Mouse (Mus musculus) lung, postnatal 14 days (tissue): ENCODE results near the gene Trmt61a.
A peak's percentile ranks its signal among the peaks of the same experiment; 100 is the strongest.
"Not testable (repeated sequence)": the region's sequence is repeated elsewhere in the genome, so short reads cannot be mapped to it uniquely, and the experiment has no call there.

ENCODE experiments used
- DNase-seq: peaks from one replicate; pipeline ENCODE4 v3.0.0; 2021

Gene Trmt61a

DNA sequence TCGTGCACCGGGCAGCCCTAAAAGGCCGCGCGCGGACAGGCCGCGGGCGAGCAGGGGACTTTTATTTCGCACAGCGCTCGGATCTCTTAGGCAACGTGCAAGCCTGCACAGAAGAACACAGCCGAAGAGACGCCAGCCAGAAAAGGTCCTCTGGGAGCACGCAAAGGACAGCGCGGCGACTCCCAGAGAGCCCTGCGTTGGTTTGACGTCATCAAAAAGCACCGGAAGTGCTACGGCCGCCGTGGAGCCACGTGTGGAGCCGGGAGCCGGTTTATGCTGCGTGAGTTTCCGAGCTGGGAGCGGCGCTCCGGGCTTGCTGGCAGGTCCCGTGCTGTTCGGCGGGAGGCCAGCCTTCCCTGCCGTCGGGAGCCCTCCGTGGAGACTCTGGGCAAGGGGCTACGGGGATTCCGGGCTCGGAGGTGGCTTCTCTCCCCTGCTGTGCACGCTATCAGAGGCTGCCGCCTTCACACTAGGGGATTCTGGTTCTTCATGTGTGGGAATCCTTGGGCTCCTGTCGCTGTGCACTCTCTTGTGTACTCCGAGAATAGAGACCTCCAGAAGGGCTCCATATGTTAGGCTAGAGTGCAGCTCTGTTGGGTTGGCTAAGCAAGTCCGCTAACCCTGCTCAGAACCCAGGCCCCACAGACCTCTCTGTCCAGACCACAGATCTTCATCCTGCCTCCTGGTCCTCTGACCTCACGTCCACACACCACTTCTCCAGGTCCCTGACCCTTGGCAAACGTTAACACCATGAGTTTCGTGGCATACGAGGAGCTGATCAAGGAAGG lies at the start of gene Trmt61a:
TSS of gene Trmt61a (plus strand) at position 224 of the 788 bp plus-strand sequence.
- DNase-seq, result peak; percentile 93

DNA sequence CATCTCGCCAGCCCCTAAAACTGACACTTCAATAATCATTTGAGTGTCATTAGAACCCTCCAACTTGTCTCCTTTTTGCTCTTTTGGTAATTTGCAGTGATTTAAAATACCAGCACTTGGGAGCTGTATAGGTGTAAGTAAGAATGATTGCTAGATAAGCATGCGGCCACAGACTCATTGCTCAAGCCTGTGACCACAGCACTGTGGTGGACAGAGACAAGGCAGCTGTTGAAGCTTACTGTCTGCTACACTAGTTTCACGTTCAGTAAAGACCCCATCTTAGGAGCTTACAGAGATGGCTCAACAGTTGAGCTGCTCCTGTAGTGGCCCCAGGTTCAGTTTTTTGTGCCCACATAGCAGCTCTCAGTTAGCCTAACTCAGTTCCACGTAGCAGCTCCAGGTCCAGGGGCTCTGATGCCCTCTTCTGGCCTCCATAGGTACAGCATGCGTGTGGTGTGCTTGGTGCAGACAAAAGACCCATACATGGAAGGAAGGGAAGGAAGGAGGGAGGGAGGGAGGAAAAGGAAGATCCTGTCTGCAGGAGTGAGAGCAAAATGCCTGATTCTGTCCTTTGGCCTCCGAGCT lies 29.8 kb upstream of the Trmt61a start:
- DNase-seq, result peak; percentile 62

DNA sequence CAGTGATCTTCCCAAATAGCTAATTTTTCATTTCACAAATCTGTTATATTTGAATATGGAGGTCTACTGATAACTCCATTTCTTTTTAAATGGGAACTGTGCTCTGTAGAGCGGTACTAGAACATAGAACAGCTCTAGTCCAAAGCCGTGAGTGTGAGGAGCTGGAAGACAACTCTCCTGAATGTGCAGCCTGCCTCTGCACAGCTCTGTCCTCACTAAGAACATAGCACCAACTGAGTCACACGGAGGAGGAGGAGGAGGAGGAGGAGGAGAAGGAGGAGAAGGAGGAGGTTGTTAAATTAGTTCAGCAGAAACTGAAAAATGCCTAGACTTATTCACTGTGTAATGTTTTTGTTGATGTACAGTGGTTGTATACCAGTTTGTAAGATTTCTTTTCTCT lies 25.0 kb upstream of the Trmt61a start:
- DNase-seq, result no peak

DNA sequence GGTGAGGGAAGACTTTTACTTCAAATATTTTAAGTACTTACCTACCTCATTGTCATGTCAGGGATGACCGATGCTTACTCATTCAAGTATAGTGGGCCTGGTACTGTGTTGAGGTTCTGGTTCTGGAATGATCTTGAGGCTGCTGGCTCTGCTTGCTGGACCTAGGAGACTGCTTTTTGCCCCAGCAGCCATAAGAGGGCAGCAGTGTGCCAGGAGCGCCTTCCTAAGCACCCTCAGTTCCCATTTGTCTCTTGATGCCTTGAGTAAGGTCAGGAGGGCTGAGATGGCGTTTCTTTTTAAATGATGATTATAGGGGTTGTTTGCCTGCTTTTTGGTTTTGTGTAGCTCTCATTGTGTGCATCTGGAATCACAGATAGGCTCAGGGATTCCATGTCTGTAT lies 24.5 kb upstream of the Trmt61a start:
- peak; percentile 79 for DNase-seq

DNA sequence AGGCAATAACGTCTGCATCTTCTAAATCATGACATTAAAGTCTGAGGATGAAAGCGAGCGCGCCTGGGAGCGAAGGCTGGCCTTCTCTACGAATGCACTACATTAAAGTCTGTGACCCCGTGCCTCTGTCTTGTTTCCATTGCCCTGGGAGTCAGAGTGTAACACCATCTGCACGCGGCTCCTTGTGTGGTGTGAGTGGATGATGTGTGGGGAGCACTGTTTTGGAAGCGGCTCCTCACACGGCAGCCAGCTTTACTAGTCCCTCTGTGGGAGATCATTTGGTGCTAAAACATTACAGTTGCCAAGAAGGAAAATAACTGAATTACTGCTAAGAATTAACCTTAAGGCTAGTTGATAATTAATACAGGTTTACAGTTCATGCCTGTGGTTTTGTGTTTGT lies 22.2 kb upstream of the Trmt61a start:
- DNase-seq, result no peak

DNA sequence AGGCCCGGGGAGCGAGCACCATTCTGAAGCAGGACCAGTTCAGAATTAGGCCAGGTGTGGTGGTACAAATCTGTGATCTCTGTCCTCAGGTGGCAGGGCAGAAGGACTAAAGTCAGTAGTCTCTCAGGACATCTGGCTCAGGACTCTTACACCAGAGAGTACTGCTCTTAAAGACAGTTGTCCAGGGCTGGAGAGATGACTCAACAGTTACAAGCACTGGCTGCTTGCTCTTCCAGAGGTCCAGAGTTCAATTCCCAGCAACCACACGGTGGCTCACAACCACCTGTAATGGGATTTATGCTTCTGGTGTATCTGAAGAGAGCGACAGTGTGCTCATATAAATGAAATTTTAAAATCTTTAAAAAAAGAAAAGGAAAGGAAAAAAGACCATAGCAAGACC lies 18.6 kb upstream of the Trmt61a start:
- no peak for DNase-seq

DNA sequence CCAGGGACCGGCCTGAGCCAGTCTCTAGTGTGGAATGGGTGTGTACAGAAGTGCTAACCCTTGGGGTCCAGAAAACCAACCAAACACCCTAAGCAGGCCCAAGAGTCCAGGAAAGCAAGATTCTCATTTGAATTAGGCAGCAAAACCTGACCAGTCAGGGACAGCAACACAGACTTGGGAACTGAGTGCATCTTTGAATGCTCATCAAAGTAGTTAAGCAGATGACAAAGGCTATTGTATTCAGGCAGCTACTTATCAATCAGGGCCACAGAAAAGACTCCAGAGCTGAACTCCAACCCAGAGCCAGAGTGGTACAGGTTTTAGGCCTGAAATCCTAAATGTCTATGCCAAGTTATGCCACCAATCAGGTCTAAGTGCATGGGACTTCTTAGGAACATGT lies 17.3 kb upstream of the Trmt61a start:
- DNase-seq, result no peak

DNA sequence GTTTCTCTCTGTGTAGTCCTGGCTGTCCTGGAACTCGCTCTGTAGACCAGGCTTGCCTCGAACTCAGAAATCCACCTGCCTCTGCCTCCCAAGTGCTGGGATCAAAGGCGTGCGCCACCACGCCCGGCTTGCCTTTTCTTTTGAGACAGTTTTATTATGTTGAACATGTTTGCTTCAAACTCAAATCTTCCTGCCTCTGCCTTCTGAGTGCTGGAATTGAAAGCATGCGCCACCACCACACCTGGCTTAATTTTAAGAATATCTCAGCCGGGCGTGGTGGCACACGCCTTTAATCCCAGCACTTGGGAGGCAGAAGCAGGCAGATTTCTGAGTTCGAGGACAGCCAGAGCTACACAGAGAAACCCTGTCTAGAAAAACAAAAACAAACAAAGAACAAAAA lies 16.4 kb upstream of the Trmt61a start:
- not testable (repeated sequence) for DNase-seq

DNA sequence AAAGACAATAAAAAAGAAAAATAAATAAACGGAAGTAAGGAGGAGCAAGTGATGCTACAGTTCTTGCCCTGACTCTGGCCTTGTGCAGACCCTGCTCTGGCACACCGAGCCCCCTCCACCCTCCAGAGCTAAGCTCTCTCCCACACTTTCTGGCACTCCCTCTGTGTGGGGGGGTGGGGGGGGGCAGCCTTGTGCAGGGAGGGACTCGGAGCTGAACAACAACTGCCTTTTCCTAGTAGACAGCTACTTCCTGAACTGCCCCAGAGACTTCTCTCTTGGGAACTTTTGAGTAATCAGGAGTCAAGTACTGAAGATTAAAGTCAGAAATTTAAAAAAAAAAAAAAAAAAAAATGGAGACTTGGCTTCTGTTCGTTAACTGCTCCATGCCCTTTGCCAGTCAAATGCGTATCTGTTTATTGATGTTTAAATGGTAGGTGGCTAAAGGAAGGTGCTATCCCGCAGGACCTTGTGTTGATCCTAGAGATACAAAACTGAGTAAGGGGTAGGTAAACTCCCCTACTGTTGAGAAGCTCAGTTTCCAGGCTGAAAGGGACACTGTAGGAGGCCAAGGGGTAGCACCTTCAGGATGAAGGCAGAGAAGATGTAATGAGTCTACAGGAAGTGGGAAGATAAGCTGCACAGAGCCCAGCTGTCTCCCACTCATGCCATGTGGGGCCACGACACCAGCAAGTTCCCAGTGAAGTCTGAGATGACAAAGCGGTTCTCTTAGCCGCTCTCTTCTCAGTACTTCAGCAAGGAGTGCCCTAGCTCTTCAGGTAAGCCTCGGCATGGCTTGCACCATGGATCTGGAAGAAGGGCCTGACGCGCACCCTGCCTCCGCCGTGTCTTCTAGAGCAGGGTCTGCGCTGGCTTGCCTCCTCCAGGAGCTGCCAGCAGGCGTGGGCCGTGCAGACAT lies 14.4 kb upstream of the Trmt61a start:
- no peak for DNase-seq

DNA sequence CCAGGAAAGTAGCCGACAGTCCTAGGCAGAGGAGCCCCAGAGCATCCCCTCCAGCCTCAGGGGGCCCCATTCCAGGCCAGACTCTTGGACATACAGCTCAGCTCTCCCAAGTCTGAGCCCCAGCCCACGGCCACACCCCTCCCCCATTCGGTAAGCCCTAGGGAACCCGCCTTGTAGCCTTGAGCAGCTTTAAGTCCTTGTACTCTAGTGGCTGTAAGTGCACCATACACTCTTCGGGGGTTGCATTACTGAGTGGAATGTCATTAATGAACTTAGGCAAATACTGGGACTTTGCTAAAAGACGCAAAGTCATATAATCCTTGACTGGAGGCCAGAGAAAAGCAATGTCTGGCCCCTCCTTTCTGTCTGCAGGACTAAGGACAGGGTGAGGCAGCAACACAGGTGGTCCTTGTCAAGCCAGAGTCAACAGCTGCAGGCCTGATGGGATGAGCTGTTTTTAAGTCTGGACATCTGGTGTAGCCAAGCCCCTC lies 13.7 kb upstream of the Trmt61a start:
- DNase-seq, result peak; percentile 48

DNA sequence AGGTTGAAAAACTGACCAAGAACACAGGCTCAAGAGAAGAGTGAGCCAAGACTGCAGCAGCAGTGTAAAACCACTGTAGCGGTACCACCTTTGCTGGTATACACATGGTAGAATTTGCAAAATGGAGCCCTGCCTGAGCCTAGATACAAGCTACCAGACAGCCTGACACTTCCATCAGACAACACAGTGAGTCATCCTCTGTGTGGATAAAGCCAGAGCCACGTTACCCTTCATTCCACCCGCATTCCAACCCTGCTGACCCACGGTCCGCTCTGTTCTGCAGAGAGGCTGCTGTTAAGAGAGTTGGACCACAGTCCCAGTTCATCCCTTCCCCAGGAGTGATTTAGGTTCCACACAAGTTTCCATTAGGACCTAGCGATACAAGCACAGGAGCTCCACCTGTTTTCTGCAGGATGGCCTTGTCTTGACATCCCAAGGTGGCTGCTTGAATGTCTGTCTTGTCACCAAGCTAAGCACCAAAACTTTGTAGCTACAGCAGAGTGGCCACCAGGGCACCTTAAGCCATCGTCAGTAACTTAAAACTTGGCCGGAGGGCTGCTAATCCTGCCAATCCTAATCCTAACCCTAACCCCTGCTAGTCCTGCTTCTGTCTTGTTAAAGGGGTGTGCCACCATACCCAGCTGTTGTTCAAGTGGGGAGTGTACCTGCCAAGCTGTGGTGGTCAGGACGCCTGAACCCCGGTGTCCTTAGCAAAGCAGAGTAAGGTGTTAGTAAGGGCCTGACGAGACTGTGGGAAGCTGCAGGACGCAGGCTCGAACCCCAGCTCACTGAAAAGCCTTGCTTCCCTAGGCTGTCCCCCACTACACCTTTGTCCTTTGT lies 12.6 kb upstream of the Trmt61a start:
- no peak for DNase-seq

DNA sequence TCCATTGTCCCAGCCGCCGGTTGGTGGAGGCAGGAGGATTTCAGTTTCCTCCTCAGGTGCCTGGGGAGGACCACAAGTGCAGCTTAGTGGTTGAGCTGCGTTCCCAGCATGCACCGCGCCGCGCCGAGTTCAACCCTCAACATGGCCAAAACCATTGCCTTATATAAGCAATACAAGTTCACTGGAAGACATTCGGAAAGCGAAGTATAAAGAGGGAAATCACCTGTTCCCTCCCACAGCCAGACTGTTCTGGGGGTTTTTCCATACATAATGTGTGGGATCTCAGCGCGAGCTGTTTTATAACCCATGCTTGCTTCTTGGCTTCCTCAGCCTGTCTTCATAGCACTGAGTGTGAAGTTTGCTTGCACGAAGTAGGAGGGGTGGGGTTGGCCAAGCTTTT lies 11.5 kb upstream of the Trmt61a start:
- DNase-seq, result no peak

DNA sequence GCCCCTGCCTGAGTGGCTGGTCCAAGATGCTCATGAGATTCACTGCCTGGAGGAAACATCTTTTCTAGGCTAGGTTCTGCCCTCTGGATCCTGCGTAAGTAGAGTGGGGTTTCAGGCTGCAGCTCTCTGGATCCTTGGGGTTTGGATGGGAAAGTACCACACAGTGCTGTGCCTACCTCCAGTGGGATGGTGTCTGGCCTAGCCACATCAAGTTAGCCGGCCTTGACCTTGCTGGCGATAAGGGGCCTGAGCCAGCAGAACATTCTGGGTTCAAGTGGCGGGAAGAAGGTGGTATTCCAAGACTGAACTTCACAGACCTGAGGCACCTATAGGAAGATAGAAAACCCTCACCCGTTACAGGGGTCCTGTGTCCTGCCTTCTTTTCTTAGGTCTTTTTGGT lies 10.5 kb upstream of the Trmt61a start:
- no peak for DNase-seq

DNA sequence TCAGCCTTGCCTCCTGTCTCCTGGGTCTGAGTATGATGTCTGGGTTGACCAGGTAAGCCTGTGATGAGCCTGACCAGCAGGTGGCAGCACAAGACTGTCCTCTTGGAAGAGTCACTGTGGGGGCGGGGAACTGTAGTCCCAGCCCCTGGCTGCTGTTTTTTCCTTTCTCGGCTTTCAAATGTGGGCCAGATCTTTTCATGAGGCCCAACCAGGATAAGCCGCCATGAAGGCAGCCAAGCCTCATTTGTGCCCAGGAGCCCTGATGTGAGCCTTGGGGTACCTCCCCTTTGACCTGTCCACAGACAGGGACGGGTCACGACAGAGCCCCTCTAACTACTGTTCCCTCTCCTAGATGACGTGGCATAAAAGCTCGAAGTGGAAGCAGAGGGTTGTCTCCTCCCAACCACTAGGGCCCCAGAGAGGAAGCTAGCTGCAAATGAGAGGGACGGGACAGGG lies 9.4 kb upstream of the Trmt61a start:
- DNase-seq, result peak; percentile 99

DNA sequence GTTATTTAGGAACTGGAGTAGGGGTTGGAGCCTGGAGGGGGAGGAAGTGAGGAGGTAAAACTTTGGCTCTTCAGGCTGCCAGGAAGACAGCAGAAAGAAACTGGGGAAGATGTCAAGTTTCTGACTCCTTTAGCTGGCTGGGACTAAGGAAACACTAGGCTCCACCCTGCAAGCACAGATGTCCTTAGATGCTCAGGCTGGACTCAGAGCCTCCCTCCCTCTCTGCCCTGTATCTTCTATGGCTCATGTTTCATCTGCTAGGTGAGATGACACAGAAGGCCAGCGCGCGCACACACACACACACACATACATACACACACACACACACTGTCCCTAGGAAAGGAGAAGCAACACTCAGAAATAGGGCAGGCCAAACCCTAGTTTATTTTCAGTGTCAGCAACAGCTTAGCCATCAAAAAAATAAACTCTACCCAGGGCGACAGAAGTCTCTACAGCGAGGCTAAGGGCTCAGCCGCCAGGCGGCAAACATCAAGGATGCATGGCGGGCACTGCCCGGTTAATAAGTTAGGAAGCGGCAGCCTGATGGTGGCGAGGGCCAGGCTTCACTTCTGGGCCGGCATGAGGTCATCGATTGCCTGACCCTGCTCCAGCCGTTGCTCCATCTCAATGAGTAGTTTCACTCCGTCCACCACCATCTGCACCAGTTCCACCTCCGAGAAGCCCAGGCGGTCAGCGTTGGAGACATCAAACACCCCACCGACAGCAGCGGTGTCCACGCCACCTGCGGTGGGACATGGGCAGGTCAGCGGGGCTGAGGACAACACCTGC lies 8.7 kb upstream of the Trmt61a start:
- peak; percentile 30 for DNase-seq

DNA sequence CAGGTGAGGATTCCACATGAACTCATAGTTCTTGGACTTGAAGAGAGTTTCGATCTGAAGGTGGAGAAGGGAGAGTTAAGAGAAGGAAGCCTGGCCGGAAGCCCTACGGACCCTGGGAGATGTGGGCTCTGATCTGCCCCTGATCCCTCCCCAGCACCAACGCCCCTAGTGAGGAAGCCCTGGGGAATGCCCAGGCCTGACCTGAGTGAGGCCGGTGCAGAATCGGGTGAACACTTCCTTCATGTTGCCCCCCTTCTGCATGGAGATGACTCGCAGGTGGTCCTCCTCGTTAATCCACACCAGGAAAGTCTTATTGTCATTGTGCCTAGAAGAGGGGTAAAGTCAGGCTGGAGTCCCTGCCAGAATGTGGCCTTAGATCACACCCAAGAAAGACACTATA lies 7.9 kb upstream of the Trmt61a start:
- DNase-seq, result no peak

DNA sequence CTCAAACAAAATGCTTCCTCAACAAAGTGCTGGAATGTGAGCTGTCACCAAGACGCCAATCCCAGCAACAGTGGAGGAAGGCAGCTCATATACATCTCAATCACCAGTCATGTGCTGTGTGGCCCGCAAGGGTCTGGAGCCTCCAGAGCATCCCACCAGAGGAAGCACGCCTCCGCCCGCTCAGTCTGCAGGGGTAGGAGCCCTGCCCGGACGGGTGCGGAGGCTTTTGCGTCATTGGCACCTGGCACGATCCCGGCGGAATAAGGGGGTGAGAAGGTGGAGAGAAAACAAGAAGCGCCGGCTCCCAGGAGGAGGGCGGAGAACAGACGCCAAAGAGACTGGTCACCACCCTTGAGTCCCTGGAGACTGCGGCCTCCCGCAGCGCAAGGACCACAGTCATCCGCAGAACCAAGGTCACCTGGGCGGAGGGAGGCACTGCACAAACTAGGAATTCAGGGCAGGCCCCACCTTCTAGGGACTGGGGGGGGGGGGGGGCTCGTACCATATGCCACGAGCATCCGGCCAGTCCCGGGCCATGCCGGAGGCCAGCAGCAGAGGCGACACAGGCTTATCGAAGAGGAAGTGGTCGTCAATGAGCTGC lies 7.4 kb upstream of the Trmt61a start:
- no peak for DNase-seq

DNA sequence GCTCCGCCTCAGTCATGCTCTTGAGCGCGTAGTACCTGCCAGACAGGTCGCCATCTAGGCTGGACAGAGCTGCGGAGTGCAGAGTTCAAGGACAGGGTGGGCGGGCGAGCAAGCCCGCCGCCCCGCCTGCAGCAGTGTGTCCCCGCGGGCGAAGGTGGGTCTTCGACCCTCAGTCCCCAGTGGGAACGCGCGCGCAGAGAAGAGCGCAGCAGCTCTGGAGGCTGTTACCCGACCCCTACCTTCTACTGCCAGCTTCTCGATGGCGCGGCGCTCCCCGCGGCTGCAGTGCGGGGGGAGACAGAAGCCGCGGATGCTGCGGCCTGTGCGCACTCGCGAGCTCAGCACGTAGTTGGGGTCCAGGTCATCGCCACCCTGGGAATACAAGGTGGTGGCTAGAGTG lies 6.9 kb upstream of the Trmt61a start:
- no peak for DNase-seq

DNA sequence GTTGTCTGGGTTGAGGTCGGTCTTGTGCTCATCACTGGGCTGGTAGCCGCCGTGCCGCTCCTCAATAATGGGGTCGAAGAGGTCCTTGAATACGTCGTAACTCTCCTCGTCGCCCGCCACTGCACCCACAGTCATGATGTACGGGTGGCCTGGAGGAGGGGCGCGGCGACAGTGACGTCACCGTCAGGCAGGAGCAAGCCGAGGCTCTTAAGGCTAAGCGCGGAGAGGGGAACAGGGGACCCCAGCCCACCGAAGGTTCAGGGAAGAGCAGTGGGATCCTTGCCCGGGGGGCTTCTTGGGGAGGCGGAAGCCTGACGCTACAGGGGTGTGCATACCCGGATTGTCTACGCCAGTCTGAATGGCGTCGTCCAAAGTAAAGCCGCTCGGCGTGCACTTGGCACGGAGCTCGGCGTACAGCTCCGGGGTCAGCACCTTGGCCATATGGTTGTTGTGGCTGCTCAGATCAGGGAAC lies 6.4 kb upstream of the Trmt61a start:
- peak; percentile 73 for DNase-seq

DNA sequence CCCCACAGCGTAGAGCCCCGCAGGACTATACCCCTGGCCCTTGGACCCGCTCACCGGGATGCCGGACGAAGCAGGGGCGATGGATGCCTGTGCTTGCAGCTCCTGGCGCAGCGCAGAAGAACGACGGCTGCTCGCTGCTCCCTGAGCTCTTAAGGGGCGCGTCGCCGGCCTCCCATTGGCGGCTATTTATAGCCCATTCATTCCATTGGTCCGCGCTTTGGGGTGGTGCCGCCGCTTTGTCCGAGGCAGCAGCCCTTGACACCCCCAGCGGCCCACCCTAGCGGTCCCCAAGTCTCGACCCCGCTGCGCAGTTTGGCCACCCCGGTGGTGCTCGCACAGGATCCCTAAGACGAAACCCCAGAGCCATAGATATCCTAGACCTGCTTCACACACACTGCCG lies 5.7 kb upstream of the Trmt61a start, which contains the start of gene Ckb:
TSS of gene Ckb (minus strand) at position 163 of the 400 bp plus-strand sequence.
- DNase-seq, result peak; percentile 75

DNA sequence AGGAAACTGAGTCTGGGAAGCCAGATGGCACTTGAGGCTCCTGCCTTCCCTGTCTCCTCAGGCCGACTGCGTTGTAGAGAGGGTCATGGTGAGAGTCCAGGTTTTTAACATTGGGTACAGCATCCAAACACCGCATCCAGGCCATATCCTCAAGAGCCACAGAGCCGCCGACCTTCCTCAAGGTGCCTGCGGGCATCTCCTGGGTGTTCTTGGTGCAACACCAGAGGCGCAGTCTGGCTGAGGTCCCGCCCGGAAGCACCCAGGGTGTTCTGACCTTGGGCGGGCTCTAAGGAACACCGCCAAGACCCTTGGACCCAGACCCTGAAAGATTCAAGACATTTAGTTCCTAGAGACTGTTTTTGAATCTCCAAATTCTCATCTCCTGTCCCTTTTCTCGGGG lies 5.3 kb upstream of the Trmt61a start:
- no peak for DNase-seq
